Mouse (Mus musculus): ENCODE data around the gene 4930539E08Rik. TPM values are rescaled to one million over a fixed set of nuclear protein-coding genes. Genes with fewer than 3 reads are reported as not detected.

4930539E08Rik gene
- polyA plus RNA-seq, 1 experiment, result 4.9 TPM

- Histone ChIP-seq H3K27me3 (ENCODE audit: control insufficient read depth, insufficient read depth, low read length) (no peaks in the 10 kb centered on the region), H3K4me3 (ENCODE audit: control insufficient read depth, low read depth, low read length) (no peak overlapping the region), H3K36me3 (ENCODE audit: control insufficient read depth, insufficient read depth, low read length) (no peaks in the 10 kb centered on the region), H3K27ac (ENCODE audit: control insufficient read depth, insufficient read depth, low read depth, low read length) (no peak overlapping the region), H3K4me1 (ENCODE audit: control insufficient read depth, insufficient read depth, low read length) (peaks cover 7% of the 10 kb centered on the region)
- no peak for TF ChIP-seq POLR2A (IDR thresholded peaks at IDR 0.05; ENCODE audit: control insufficient read depth, low read depth, low read length)
- no peak for TF ChIP-seq CTCF (IDR thresholded peaks at IDR 0.05; ENCODE audit: control insufficient read depth, insufficient read depth, insufficient replicate concordance, low read depth, low read length)
These were observed 14.2 kb upstream of the 4930539E08Rik start for GRCm38 (mm10) chr17:28929369-28929768.

- TF ChIP-seq POLR2A (IDR thresholded peaks at IDR 0.05; ENCODE audit: control insufficient read depth, low read depth, low read length) (no peak), CTCF (IDR thresholded peaks at IDR 0.05; ENCODE audit: control insufficient read depth, insufficient read depth, insufficient replicate concordance, low read depth, low read length) (no peak)
- Histone ChIP-seq H3K27me3 (ENCODE audit: control insufficient read depth, insufficient read depth, low read length) (no peaks in the 10 kb centered on the region), H3K4me1 (ENCODE audit: control insufficient read depth, insufficient read depth, low read length) (peaks cover 7% of the 10 kb centered on the region), H3K36me3 (ENCODE audit: control insufficient read depth, insufficient read depth, low read length) (no peaks in the 10 kb centered on the region), H3K4me3 (ENCODE audit: control insufficient read depth, low read depth, low read length) (no peak overlapping the region), H3K27ac (ENCODE audit: control insufficient read depth, insufficient read depth, low read depth, low read length) (no peak overlapping the region)
These were observed 12.9 kb upstream of the 4930539E08Rik start for GRCm38 (mm10) chr17:28928004-28928403.

- Histone ChIP-seq H3K4me1 (ENCODE audit: control insufficient read depth, insufficient read depth, low read length) (peaks cover 6% of the 10 kb centered on the region), H3K36me3 (ENCODE audit: control insufficient read depth, insufficient read depth, low read length) (no peaks in the 10 kb centered on the region), H3K4me3 (ENCODE audit: control insufficient read depth, low read depth, low read length) (no peak overlapping the region), H3K27ac (ENCODE audit: control insufficient read depth, insufficient read depth, low read depth, low read length) (no peak overlapping the region), H3K27me3 (ENCODE audit: control insufficient read depth, insufficient read depth, low read length) (no peaks in the 10 kb centered on the region)
- TF ChIP-seq CTCF (IDR thresholded peaks at IDR 0.05; ENCODE audit: control insufficient read depth, insufficient read depth, insufficient replicate concordance, low read depth, low read length) (peak; percentile 78; the same call in 1 of the 2 replicates), POLR2A (IDR thresholded peaks at IDR 0.05; ENCODE audit: control insufficient read depth, low read depth, low read length) (no peak)
These were observed 11.9 kb upstream of the 4930539E08Rik start for GRCm38 (mm10) chr17:28926866-28927635.

GRCm38 (mm10) chr17:28926380-28926779 is 11.3 kb upstream of the 4930539E08Rik start:
- H3K4me3 ChIP-seq (ENCODE audit: control insufficient read depth, low read depth, low read length), result no peak overlapping the region
- peaks cover 6% of the 10 kb centered on the region for H3K4me1 ChIP-seq (ENCODE audit: control insufficient read depth, insufficient read depth, low read length)
- no peak overlapping the region for H3K27ac ChIP-seq (ENCODE audit: control insufficient read depth, insufficient read depth, low read depth, low read length)
- no peaks in the 10 kb centered on the region for H3K36me3 ChIP-seq (ENCODE audit: control insufficient read depth, insufficient read depth, low read length)
- no peak for TF ChIP-seq POLR2A (IDR thresholded peaks at IDR 0.05; ENCODE audit: control insufficient read depth, low read depth, low read length)
- peak; percentile 74 for TF ChIP-seq CTCF (IDR thresholded peaks at IDR 0.05; ENCODE audit: control insufficient read depth, insufficient read depth, insufficient replicate concordance, low read depth, low read length)
- H3K27me3 ChIP-seq (ENCODE audit: control insufficient read depth, insufficient read depth, low read length), result no peaks in the 10 kb centered on the region

GRCm38 (mm10) chr17:28924957-28925595 is 10.0 kb upstream of the 4930539E08Rik start:
- no peaks in the 10 kb centered on the region for H3K27me3 ChIP-seq (ENCODE audit: control insufficient read depth, insufficient read depth, low read length)
- H3K4me1 ChIP-seq (ENCODE audit: control insufficient read depth, insufficient read depth, low read length), result peaks cover 4% of the 10 kb centered on the region
- TF ChIP-seq POLR2A (IDR thresholded peaks at IDR 0.05; ENCODE audit: control insufficient read depth, low read depth, low read length) (no peak), CTCF (IDR thresholded peaks at IDR 0.05; ENCODE audit: control insufficient read depth, insufficient read depth, insufficient replicate concordance, low read depth, low read length) (no peak)
- no peaks in the 10 kb centered on the region for H3K36me3 ChIP-seq (ENCODE audit: control insufficient read depth, insufficient read depth, low read length)
- no peak overlapping the region for H3K4me3 ChIP-seq (ENCODE audit: control insufficient read depth, low read depth, low read length)
- H3K27ac ChIP-seq (ENCODE audit: control insufficient read depth, insufficient read depth, low read depth, low read length), result no peak overlapping the region

- H3K27ac ChIP-seq (ENCODE audit: control insufficient read depth, insufficient read depth, low read depth, low read length), result peak overlapping the region; percentile 62
- no peaks in the 10 kb centered on the region for H3K36me3 ChIP-seq (ENCODE audit: control insufficient read depth, insufficient read depth, low read length)
- H3K27me3 ChIP-seq (ENCODE audit: control insufficient read depth, insufficient read depth, low read length), result no peaks in the 10 kb centered on the region
- no peak overlapping the region for H3K4me3 ChIP-seq (ENCODE audit: control insufficient read depth, low read depth, low read length)
- no peak for TF ChIP-seq CTCF (IDR thresholded peaks at IDR 0.05; ENCODE audit: control insufficient read depth, insufficient read depth, insufficient replicate concordance, low read depth, low read length)
- no peak for TF ChIP-seq POLR2A (IDR thresholded peaks at IDR 0.05; ENCODE audit: control insufficient read depth, low read depth, low read length)
- H3K4me1 ChIP-seq (ENCODE audit: control insufficient read depth, insufficient read depth, low read length), result peaks cover 4% of the 10 kb centered on the region
These were observed 7.0 kb upstream of the 4930539E08Rik start for GRCm38 (mm10) chr17:28922096-28922495.

- H3K27me3 ChIP-seq (ENCODE audit: control insufficient read depth, insufficient read depth, low read length), result no peaks in the 10 kb centered on the region
- H3K27ac ChIP-seq (ENCODE audit: control insufficient read depth, insufficient read depth, low read depth, low read length), result peak overlapping the region; percentile 46; the same call in 1 of the 2 replicates
- H3K4me1 ChIP-seq (ENCODE audit: control insufficient read depth, insufficient read depth, low read length), result peaks cover 2% of the 10 kb centered on the region; the same call in 1 of the 2 replicates
- H3K4me3 ChIP-seq (ENCODE audit: control insufficient read depth, low read depth, low read length), result no peak overlapping the region
- H3K36me3 ChIP-seq (ENCODE audit: control insufficient read depth, insufficient read depth, low read length), result no peaks in the 10 kb centered on the region
- TF ChIP-seq POLR2A (IDR thresholded peaks at IDR 0.05; ENCODE audit: control insufficient read depth, low read depth, low read length) (no peak), CTCF (IDR thresholded peaks at IDR 0.05; ENCODE audit: control insufficient read depth, insufficient read depth, insufficient replicate concordance, low read depth, low read length) (no peak)
These were observed 6.0 kb upstream of the 4930539E08Rik start for GRCm38 (mm10) chr17:28921086-28921485.

Data from testis, adult 2 months (tissue).